Mouse (Mus musculus) ovary, postnatal 14 days (tissue): ENCODE data around the gene Slc44a5.

ENCODE experiments used
- DNase-seq: peaks from one replicate; pipeline ENCODE4 v3.0.0; 2022; ENCODE audit warnings: low spot score

Slc44a5 gene

GRCm38 (mm10) chr3:153973171-153973948, at the start of gene Slc44a5:
Gene Slc44a5, plus strand, starts transcription at chr3:153973436.
- no peak for DNase-seq

DNA sequence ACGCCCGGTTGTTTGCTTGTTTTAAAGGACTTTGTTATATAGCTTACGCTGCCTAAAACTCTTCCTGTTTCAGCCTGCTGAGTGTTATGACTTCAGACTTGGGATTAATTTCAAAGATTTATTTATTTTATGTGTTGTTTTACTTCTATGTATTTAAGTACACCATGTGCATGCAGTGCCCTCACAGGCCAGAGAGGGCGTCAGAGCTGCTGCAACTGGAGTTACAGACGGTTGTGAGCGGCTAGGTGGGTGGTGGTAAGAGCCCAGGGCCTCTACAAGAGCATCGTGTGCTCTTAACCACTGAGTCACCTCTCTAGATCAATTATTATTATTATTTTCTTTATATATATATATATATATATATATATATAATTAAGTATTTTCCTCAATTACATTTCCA, 46.9 kb upstream of the Slc44a5 start:
- no peak for DNase-seq

DNA sequence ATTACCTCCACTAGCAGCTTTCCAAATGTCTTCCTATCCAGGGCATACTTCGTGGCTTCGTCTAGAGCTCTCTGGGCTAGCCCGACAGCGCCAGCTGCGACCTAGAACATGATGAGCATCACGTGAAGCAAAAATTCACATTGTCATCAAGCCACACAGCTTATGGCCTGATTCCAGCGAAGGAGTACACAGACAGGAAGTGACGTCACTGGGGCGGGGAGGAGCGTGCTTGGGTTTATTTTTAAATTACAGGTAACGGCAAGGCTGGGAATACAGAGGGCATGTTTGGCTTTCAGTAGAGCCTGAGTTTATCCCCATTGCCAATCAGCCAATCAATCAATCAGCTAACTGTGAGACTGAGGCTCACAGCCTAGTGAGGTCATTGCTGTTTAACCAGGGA, 43.7 kb upstream of the Slc44a5 start:
- DNase-seq, result no peak

DNA sequence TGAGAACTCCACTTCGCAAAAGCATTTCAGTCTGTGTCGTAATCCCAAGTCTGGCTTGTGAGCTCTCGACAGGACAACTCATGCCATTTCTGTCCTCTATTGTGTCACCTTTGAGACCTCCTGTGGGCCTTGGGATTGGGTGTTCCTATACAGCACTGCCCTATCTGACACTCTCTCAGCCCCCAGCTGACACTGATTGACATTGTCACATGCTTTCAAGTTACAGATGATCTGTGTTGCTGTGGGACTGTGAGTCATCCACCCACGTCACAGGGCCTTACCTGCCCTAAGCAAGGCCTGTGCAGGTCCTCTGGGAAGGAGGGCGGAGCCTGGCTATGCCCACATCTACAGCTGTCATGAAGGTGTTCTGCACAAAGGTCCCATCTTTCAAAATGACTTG, 40.8 kb upstream of the Slc44a5 start:
- DNase-seq, result no peak

DNA sequence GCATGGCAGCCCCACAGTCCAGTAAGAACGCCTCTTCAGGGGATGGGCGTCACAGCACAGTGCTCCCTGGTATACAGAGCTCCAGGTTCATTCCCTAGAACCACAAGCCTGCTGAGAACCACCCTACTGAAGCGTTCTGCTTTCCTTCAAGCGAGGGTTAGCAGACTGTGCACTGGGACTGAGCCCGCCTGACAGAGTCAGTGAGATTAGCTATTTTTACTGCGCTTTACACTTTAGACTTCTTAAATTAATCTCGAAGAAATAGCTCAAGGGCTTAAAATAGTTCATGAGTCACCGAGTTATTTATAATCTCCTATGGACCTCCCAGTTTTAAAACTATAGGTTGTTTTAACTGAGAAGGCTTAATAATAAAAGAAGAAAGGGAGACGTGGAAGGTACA, 37.4 kb upstream of the Slc44a5 start:
- DNase-seq, result no peak

GRCm38 (mm10) chr3:153937116-153937810, 36.0 kb upstream of the Slc44a5 start:
- no peak for DNase-seq

GRCm38 (mm10) chr3:153940021-153940420, 33.2 kb upstream of the Slc44a5 start:
- DNase-seq, result no peak

- DNase-seq, result no peak
These were observed 32.8 kb upstream of the Slc44a5 start for GRCm38 (mm10) chr3:153940486-153940885.

- no peak for DNase-seq
These were observed 31.6 kb upstream of the Slc44a5 start for GRCm38 (mm10) chr3:153941613-153942012.

GRCm38 (mm10) chr3:153943003-153943640, 30.1 kb upstream of the Slc44a5 start:
- DNase-seq, result no peak

GRCm38 (mm10) chr3:153943901-153944334, 29.3 kb upstream of the Slc44a5 start:
- no peak for DNase-seq

- DNase-seq, result peak; percentile 97
These were observed 28.8 kb upstream of the Slc44a5 start, which contains the start of gene Acadm for GRCm38 (mm10) chr3:153944335-153944990. Gene Acadm, minus strand, starts transcription at chr3:153944632.

DNA sequence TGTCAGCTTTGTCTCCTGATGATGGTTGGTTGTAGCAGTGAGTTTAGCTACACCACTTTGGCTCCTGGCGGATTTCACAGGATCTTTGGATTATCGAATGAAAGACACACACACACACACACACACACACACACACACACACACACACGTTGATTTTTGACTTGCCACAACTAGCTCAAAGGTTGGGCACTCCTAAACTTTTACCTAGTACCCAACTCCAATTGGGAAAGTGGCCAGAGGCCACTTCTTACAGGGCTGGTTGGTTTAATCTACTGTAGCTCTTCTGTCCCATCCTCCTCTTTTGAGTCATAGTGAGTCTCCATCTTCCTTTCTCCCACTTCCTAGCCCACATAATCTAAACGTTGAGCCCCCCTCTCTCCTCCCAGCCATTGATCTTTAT, 26.0 kb upstream of the Slc44a5 start:
- no peak for DNase-seq

DNA sequence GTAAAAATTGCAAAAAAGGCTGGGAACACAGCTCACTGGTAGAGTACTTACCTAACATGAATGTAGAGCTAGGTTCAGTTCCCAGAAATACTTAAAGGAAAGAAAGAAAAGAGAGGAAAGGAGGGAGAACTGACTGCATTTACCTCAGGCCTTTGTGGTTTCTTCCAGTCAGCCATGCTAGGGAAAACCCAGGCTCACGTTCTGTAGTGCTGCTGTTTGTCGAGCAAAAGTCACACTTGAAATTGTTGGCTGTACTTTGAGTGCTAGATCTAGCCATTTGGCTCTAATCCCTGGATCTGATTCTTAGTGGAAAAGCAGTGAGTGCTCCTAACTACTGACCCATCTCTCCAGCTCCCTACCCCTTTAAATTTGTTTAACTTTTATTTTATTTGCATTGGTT, 25.1 kb upstream of the Slc44a5 start:
- no peak for DNase-seq

GRCm38 (mm10) chr3:153957916-153958315, 15.3 kb upstream of the Slc44a5 start:
- no peak for DNase-seq

GRCm38 (mm10) chr3:153959035-153959730, 14.1 kb upstream of the Slc44a5 start:
- DNase-seq, result peak; percentile 39

GRCm38 (mm10) chr3:153959731-153960207, 13.5 kb upstream of the Slc44a5 start:
- DNase-seq, result no peak

DNA sequence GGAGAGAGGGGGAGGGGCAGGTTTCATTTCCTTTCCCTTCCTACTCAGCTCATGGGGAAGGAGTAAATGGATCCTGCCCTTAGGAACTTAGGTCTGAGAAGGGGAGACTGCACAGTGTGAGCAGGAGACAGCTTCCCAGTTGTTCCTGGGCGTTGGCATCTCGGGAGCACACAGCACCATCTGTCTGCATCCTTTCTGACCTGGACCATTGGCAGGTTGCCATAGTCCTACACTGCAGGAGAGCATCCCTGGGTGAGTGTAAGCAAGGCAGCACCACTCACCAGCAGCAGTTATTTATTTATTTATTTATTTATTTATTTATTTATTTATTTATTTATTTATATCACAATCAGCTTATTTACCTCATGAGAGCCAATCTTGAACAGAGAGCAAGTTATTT, 12.4 kb upstream of the Slc44a5 start:
- DNase-seq, result no peak

GRCm38 (mm10) chr3:153961632-153962389, 11.4 kb upstream of the Slc44a5 start:
- DNase-seq, result no peak

GRCm38 (mm10) chr3:153967447-153967846, 5.8 kb upstream of the Slc44a5 start:
- DNase-seq, result no peak

GRCm38 (mm10) chr3:153968549-153968948, 4.7 kb upstream of the Slc44a5 start:
- DNase-seq, result no peak
